Mouse (Mus musculus): Measurements from ENCODE around the gene Fancc.

Gene Fancc

DNA sequence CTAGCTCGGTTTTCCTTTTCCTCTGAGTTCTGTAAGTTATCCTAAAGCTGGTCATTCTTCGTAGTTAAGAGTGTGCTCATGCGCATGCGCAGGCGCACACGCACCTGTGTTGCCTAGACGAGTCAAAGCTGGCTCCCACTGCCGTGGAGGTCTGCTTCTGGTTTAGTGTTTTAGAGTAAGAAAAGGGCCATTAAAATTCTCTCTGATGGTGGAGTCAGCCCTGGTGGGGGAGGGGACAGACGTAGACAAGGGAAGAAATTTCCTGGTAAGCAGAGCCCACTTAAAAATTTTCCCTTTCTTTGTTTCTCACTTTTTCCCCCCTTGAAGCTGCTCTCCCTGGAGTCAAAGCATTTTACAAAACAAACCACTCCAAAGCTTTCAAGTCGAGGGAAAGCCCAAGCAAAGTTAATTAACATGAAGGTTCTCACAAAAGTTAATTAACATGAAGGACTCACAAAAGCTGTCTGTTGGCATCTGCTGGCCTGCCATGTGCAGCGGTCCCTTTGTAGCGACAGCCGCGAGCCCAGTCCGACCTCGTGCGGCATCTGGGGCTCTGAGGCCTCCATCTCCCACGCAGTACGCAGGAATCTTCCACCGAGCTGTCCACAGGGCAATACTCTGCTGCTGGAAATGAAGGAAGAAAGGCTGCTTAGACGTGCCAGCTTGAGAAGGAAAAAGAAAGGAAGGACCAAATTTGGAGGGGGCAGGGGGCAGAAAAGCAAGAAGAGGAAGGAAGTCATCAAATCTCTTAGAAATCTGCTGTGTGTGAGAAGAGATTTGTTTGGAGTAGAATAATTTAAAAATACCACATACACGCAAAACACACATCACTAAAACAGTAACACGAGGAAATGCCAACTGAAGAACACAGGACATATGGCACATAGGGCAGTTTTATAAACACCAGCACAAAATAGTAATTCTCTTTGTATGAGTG is at the start of gene Fancc:
TSS of gene Fancc (minus strand) at position 633 of the 937 bp plus-strand sequence.
- DNase-seq, result peak; percentile 14 to 24

DNA sequence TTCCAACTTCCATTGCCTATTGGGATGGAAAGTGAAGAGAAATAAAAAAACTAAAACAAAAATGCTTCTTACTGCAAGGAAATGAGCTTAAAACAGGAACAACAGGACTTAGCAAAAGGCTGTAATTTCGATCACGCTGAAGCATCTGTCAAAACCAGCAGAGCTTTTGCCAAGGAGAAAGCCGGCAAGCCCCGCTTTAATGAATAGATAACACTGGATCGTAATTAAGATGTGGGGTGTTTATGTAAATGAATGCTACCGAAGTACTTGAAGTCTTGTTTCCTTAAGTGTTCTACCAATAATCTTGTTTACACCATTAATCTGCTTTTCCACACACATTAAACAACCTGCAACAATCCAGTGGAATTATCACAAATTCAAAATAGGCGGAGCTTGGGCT is 48.2 kb upstream of the Fancc start:
- no peak for DNase-seq

DNA sequence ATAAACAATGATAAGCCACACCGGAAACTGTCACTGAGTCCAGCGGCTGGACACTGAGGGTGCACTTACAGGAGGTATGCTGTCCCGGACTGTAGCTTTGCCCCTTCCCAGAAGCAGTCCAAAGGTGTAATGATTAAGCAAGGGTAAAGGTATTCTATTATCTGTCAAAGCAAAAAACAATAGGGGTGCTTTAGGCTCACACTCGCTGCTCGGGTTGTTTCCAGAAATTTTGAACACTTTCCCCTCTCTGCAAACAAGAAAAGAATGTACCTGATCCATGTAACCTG is 47.8 kb upstream of the Fancc start:
- no peak for DNase-seq

DNA sequence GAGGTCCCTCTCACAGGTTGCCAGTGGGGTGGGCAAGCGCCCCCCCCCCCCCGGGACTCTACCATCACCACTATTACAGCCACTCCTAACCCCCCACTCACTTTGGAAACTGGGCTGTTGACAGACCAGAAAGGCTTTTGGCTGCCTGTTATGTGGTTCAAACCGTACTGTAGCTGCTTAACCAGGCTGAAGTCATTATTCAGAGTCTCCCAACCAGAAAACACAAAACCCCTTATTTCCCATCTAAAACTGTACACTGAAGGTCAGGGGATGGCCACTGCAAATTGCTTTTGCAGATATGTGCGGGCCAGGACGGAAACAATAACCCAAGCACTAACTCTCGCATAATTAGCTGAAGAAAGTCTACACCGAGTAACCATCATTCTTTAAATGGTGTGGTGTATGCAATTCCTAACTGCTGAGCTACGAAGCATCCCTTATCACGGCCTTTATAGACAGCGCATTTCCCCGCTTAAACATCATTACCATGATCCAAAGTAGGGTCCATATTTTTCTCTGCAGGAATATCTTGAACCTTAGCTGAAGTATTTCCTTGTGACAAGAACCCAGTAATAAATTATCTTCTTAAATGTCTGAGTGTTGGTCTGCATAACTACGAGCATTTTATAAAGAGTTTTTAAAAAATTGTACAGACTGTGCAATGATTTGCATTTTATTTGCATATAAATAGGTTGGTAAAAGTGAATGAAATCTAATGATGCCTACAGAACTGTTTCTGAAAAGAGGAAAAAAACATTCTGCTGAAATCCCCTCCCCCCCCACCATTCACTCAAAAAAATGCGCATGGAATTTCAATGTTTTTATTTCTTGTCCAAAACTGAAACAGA is 47.3 kb upstream of the Fancc start:
- DNase-seq, result no peak

DNA sequence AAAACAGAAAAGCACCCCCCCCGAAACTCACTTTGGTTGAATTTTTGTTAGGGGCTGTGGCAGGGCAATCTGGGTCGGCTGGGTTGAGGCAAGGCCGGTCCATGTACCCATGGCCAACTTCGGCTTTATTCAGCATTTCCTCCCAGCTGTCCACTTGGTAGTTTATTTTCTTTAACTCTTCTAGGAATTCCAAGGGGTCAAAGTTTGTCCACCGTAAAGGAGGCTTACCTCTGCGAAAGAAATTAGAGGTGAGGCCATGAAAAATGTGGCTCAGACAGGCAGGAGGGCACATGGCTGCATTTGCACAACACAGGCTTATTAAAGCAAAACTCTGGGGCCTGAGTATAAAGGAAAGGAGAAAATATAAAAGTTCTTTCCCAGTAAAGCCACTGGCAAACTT is 46.4 kb upstream of the Fancc start:
- no peak for DNase-seq

DNA sequence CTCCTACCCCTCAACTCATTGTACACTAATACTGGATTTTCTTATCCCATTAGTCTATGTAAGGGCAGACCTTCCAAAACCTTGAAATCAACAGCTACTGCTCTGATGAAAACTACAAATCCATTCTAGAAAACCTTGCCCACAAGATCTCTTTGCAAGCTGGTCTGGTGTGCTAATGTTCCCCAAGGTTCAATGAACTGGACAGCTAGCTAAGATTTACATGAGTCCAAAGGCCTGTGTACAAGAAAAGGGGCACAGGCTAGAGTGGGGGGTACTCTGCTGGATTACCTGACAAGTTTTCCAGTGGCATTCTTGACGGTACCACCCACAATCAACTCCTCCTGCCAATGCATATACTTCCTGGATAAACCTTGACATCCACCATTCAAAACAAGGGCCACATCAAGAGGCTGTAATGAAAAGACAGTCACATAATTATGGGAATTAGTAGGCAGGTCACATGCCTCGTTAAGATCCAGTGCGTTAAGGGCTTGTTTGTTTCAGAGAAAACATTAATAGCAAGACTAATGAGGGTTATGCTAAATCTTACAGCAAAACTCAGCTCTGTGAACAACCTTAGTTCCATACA is 45.8 kb upstream of the Fancc start:
- no peak for DNase-seq

DNA sequence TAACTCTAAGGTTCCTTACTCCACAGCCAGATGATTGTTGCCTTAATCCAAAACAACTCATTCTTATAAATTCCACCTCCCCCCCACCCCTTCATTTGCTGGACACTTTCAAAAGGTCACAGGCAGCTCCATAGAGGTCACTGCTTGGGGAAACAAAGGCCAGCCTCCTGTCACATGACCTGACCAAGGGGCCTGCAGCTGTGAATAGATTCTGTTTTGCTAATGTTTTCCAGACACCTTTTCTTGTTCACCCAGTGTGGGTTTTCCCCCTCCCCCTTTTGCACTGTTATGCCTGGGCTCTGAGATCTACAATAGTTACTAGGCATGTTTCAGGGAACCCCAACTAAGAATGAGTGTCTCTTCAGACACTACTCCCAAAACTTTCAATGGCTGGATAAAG is 44.4 kb upstream of the Fancc start:
- DNase-seq, result no peak

DNA sequence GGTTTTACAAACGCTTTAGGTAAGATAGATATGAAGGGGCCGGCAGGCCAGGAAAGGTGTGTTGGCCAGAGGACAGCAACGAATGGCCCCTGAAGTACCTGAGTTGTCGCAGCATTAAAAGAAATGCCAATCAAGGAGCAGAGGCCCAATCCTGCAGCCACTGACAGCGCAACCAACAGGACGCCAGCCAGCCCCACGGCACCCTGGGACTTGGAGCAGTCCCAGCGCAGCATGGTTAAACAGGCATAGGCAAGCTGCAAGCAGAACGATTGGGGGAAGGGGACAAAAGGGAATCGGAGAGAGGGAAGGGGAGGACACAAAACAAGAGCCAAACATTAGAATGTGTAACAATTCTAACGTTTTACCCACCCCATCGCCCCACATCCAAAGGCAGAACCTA is 43.5 kb upstream of the Fancc start:
- DNase-seq, result no peak

DNA sequence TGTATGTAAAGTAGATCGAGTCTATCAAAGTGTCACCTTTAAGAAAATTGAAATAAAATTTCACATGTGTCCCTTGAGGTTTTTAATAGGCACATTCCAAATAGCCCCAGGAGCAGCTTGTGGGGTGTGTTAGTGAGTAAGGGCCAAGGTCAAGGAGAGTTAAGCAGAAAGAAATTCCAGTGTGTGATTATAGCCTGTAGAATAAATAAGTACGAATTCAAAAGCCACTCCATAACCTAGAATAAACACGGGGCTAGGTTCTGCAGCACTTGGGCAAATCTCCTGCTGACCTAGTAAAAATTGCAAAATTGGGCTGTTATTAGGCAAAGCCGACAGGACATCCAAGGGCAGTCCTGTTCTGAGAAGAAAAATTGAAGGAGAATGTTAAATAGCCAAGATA is 37.9 kb upstream of the Fancc start:
- DNase-seq, result no peak

DNA sequence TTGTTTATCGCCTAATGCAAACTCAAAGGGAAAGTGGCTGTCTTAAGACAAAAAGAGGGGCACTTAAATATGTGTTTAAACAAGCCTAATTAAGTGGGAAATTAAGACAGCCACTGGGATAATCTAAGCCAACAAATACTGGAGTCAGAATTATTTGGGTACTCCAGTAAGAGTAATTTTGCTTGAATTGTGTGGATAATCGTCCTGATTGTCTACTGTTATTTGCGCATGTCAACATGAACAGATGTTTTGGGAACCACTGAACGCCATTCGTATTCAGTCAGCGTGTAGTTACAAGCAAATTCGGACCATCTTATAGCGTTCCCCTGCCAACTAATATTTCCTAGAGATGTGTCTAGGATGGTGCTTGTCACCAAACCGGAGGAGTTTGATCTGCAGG is 33.8 kb upstream of the Fancc start:
- no peak for DNase-seq

DNA sequence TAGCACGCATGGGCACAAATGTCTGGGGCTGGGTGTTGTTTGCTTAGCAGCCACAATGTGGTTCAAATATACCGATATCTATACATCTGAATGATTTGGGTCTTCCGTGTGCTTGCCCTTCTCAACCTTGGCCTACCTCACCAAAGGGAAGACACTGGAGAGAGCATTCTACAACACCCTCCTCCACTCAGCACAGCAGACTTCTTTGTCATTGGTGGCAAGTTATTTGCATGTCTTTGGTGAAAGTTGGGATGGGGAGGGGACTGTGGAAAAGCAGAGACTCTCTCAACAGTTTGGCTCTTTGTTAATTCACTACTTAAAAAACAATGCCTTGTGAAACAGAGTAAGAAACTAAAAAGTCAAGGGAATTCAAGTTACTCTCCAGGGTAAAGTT is 33.3 kb upstream of the Fancc start:
- no peak for DNase-seq

DNA sequence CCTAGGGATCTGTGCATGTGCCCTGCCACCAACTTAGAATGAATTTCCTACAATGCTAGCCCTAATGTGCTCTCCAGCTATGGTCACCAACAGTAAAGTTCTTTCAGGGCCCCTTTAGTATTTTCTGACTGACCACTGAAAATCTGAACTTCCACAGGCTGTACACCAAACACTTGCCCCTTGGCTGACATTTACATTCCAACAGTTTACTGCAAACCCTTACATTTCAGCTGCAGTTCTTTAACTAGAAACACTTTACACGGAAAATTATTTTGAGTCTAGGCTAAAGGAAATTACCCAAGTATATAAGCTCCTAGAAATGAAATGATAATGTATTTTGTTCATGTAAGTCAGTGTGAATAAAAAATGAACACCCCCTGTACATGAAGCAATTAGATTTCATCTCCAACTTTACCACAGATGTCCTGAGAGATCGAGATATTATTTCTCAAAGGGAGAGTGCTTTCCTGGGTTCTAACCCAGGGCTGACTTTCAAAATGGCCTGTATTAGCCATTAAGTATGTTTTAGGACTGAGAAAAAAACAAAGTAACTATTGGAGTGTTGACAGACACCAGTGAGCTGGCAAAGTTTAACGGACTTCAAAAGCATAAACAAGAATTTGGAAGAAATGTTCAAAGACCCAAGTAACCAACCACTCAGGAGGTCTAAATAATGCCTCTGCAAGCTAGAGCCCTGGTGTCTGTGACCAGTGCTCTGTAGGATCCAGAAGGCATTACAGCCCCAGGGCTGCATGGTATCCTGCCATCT is 32.7 kb upstream of the Fancc start:
- DNase-seq, result no peak

DNA sequence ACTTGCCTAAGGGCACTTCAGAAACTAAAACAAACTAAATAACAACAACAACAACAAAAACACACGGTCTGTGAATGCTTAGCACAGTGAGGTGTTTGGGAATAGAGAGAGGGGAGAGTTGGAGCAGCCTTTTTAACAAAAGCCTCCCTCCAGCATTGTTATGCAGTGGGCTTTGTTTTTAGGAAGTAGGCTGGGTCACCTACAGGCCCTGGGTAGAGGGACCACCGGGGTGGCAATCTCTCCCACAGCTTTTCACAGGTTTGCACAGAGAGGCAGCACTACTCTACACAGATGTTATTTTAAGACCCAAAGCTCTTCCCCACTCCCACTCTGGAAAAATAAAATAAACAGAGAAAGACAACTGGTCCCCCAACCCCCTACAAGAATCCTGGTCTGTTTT is 31.8 kb upstream of the Fancc start:
- DNase-seq, result no peak

DNA sequence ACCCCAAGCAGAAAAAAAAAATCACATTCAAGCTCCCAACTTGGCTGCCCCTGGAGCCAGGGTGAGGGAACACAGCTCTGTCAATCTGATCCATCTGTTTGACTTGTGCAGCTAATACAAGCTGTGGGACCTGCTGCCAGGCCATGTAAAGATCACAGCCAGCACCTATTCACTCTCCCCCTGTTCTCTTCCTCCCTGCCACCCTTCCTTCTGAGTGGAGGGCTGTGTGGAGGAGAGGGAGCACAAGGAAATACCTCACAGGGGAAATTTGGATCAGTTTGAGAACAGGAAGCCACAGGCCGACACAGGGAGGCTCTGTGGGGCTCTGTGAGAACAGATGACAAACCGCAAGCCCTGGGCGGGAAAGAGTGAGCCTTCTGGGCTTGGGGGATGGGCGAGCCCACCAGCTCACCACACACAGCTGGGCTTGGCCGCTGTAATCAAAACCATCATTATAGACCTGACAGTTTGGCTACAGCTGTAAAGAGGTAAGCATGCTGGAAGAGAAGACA is 31.1 kb upstream of the Fancc start:
- peak; percentile 14 to 16 for DNase-seq

DNA sequence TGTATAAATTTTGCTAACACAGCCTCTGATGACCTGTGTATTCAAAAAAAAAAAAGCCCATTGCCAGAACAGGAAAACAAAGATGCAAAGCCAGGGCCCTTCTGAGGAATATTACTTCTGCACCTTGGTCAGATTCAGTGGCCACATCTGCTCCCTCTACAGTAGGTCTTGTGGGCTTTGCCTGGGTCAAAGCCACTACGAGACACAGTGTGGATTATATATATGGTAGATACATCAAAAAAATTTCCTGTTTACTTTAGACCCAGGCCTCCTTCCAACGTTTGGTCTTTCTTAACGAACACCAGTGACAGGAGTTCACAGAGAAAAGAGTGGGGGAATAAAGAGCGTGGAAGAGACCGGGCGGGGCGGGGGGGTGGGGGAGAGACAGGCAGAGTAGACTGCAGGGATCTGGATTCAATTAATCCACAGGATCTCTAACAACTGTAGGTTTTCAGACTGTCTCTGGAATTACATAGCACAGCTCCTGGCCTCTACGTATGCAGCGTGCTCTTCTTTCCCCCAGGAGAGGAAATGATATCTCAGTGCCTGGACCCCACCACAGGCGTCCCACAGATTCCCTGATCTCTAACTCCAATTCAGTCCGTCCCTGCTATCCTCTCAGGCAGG is 28.6 kb upstream of the Fancc start:
- no peak for DNase-seq

DNA sequence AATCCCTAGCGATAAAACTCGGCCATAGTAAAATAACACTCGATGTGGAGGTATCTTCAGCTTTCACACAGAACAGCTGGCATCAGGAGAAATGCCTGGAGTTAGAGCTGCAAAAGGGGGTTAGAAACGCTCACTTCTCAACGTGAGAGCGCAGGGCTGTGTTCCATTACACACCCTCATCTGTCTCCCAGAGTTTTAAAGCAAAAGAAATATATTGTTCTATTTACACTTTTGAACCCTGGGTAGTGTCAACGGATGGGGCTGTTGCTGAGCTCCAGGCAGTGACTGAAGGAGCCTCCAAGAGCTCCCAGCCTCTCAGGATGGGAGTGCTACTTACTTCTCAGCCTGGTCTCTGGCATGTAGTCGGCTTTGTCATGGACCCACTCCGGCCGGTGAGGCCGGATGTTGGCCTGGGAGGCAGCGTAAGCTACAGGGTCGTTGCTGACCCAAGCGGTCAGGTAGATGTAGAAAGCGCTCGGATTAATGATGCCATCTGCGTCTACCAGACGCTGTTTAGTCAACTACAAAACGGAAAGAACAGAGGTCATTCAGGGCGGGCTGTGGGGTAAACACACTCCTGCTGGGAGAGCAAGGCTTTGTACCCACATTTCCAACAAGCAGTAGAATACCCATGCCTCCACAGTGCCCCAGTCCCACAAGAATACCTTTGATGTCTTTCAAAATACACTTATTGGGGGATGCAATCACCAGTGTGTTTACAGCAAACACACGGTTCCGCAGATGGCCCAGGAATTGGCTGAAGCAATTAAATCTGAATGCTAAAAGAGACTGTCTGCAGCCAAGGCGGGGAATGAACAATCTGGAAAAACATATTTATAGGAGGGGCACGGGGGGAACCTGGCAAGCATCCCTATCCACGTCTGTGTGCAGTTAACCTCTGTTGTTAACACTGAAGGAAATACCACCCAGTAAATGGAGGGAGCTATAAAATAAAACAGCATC is 27.8 kb upstream of the Fancc start:
- DNase-seq, result no peak

DNA sequence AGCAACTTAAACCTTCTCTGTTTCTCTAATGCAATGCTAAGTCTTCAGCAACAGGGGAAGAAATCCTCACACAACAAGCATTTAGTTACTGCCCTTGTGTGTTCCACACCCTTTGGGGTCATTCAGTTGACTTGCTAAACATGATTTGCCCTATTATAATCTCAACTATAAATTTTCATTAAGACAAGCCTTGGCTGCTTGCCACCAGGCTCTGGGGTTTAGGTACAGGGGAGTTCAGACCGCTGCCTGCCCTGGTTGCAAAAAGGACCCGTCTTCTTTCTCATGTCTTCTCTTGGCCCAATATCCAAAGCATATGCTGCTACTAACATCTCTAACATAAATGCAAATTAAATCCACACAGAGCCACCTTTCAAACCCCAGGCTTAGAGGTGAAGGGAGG is 27.0 kb upstream of the Fancc start:
- DNase-seq, result no peak

DNA sequence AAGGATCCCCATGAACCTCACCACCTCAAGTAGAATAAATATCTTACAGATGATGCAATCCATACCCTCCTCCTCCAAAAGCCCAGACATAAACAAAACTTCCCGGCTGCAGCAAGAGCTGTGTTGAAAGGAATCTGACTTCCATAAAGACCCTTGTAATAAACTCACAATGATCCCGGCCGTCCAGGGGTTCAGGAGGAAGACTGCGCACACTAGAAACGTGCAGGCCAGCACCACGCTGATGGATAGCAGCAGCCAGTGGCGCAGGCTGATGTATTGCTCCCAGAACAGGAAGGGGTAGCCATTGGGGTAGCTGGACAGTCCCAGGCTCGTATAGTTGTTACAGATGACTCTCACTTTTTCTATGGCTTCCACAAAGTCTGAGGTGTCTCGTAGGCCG is 25.8 kb upstream of the Fancc start:
- DNase-seq, result no peak

DNA sequence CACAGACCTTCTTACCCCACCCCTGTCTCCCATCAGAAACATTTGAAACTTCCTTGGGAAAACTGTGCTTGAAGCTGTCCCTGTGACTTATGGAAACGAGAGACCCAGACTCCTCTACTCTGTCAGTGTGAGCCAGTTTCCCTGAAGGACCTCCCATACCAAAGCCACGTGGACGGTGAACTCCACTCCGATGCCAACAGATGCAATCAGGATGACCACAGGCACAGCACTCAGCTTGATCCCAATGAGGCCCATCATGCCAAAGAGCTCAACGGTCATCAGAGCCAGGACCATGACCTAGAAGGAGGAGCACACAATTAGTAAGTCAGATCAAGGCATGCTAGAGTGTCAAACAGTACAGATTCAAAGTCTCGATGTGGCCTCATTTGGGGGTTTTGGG is 23.0 kb upstream of the Fancc start:
- DNase-seq, result no peak

DNA sequence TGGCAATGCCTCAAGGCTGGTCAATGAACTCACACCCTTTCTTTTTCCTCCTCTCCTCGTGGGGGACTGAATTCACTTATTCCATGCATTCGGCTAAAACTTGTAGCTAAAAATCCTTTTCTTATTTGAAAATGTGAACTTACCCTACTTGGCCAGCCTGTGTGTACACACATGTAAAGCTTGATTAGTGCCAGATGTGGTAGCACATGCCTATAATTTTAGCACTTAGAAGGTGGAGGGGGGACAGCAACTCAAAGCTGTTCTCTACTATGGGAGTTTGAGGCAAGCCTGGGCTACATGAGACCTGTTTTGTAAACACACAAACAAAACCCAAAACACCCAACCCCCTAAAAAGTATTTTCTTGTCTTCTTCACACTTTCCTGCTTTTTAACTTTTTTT is 19.5 kb upstream of the Fancc start:
- DNase-seq, result no peak

DNA sequence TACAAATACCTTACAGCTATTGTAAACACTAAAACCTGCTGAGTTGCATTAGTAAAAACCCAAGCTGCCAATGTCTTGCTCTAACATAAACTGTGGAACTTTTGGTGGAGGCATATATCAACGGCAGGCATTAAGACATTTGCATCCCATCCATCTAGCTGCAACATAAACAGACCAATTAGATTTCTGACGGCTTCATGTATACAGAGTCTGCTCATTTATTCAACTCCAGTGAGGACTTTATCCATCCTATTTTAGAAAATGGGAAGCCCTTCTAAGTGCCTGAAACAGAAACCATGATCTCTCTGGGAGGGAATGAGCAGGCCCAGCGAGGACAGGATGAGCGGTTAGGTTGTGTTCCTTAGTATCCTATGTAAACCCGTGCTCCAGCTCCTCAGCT is 18.5 kb upstream of the Fancc start:
- DNase-seq, result no peak
